Mouse (Mus musculus): ENCODE measurements at regions not wholly inside any gene's neighbourhood (a gene's known extent, or its start where the extent isn't known, plus 50 kb on each side); places are given as distances from the start of the nearest gene placed in this dataset.
"Not testable (repeated sequence)": the region's sequence is repeated elsewhere in the genome, so short reads cannot be mapped to it uniquely, and the experiment has no call there.

DNA sequence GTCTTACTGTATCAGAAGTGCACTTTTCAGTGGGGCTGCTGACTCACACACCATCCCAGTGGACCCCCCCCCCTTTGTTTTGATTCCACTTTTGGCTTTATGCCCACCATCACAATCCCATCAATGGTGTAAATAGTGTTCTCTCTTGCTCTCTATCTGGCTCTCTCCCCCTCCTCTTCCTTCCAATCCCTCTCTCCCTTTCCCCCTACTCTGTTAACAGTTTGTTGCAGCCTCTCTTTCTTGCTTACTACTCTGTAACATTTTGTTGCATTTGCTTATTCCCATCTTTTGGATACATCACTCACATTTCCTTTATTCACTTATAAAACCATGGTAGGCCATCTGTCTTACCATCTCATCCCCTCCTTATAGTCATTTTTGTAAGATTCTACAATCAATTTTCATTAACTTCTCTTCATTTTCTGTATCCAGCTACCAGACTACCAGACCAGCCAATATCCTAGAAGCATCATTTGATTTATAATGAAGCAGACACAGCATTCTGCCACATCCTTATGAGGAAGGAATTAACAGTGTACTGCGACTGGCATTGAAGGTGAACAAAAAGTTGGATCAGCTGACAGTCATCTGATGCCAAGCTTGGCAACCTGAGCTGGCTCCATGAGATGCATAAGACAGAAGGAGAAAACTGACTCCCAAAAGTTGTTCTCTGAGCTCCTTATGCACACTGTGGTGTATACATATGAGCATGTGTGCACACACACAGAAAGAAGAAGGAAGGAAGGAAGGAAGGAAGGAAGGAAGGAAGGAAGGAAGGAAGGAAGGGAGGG, 181.5 kb upstream of the Plcz1 start:
- DNase-seq, result no peak

DNA sequence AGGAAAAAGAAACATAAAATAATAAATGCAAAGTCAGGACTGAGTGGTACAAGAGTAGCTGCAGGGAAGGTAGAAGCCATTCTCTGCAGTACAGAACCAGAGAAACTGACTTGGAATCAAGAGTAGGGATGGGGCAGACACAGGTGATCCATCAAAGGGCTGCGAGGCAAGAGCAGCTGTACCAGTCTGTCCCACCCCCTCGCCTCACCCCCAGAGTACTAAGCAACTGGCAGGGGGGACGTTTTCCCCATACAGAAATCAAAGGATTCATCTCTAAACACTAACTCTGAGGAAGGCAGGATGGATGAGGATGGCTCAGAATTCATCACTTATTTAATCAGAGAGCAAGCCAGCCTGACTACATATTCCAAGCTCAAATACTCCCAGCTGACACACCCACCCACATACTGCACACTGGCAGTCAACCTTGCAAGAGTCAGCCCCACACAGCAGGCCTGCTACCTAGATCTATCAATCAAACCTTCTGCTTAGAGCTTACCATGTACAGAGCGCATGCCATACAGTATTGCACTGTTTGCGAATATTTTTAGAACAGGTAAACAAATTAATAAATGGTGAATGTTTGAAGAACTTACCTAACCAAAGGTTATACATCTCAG, 180.5 kb upstream of the Plcz1 start:
- DNase-seq, result no peak

DNA sequence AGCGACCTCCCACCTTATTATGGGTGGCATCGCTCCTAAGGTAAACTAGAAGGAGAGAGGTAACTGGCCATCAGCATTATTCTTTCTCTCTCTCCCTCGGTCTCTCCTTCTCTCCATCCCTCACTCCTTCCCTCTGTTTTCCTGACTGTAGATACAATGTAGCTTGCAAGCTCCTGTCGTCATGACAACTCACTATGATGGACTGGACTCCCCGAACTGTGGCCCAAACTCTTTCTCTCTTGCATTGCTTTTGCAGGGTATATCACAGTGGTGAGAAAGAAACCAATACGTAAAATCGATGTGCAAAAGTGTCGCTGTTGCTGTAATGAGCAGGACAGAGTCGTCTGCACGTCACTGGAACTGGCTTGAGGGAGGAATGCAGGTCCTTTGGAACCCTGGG, 177.5 kb upstream of the Plcz1 start:
- DNase-seq, result no peak

DNA sequence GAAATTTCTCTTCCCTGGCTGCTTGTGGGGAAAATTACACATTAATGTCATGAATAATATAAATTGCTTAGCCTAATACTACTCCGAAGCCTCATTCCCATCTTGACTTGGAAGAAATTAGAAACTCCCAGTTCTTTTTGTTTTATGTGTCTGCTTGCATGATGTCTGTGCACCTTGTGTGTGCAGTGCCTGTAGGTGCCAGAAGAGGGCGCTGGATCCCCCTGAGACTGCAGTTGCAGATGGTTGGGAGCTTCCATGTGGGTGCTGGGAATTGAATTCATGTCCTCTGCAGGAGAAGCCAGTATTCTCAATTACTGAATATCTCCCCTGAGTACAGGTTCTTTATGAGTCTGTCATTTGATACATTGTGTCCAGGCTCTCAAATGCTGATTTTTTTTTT, 171.1 kb upstream of the Plcz1 start:
- DNase-seq, result no peak

DNA sequence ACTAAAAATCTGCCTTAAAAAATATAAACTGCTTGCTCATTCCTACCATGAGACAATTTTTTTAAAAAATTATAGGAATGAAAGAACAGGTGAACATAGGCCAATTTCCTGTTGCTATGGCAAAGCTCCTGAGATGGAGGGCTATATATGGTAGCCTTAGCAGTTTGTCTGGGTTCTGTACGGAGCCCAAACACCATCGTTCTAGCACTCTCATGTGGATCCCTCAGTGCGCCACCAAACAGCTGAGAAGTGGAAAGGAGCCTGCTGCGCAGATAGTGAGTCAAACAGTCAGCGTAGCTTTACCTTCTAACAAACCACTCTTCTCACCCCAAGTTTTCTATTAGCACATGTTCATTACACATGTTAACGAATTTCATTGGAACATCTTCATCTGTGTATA, 168.9 kb upstream of the Plcz1 start:
- DNase-seq, result no peak

DNA sequence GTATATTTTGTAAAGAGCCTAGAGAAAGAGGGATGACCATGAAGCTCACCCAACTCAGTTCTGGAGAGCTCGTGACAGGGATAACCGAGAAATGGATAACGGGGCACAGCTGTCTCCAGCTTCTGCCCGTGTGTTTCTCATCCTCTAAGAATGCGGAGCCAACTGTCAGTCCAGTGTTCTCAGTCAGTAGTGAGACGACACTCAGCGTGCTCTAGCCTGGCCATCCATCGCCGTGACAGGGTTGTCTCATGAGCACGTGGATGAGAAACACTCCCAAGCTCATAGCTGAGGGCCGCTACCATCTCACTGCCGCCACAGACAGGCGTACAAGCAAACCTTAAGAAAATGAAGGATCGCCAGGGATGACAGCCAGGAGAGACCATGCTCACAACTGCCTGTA, 167.8 kb upstream of the Plcz1 start:
- no peak for DNase-seq

DNA sequence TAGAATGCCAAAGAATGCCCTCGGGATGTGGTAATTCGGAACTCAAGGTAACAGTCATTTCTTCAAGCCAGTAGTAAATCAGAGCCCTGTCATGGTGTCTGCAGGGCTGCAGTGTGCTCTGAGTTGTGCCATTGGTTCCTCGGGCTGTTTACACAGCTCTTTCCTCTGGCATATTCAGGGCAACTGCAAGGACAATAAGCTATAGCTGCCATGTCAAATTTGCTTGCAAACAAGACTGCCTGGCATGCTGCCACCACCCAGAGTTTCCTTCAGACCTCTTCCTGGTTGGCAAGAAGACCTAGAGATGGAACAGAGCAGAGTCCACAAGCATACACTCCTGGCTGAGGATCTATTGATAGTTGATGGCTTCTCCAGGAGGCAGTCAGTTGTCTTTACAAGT, 167.1 kb upstream of the Plcz1 start:
- DNase-seq, result peak; percentile 86

DNA sequence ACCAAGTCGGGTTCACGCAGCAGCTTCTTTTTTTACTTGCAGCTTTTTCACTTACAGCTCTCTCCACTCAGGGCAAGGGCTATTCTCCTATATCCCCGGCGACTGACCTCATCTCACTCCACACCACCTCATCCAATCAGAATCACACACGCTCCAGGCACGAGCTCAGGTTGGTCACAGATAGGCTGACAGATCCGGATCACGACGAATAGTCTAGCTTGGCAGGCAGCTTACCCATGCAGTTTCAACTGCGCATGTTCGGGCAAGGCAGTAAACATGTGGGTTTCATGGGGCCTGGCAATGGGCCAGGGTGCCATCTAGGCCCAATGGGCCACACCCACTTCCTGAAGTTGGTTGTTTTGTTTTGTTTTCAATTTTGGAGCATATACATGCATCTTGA, 165.4 kb upstream of the Plcz1 start:
- not testable (repeated sequence) for DNase-seq

DNA sequence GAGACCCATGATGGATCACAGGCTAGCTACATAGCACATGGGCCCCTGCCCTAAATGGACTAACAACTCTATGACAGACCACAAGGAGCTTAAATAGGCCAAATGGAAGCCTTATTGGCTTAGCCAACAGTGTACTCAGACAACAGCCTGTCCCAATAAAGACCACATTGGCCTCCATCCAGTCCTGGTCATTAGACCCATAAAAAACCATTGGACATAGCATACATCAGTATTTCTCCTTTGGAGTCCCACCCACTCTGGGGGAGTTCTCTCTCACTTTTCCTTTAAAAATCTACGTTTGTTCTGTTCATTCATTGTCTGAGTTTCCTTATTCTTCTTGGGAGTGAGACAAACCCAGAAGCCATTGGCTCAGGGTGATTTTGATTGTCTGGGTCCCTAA, 160.1 kb upstream of the Plcz1 start:
- no peak for DNase-seq

DNA sequence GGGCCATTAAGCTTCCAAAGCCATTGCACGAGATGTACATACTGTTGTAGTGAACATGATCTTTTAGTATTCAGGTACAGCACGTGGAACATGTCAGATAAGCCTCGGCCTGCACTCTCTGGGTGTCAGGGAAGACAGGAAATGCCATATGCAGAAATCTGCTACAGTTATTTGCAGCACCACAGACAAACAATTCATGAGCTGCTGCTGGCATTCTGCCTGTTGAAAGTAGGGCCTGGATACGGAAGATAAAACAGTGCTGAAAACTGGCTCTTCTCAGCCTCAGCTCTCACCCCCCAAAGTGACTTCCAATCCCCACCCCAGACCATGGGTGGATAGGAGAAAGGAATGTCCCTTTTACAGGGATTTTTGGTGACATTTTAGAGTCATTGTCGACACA, 159.1 kb upstream of the Plcz1 start:
- no peak for DNase-seq

DNA sequence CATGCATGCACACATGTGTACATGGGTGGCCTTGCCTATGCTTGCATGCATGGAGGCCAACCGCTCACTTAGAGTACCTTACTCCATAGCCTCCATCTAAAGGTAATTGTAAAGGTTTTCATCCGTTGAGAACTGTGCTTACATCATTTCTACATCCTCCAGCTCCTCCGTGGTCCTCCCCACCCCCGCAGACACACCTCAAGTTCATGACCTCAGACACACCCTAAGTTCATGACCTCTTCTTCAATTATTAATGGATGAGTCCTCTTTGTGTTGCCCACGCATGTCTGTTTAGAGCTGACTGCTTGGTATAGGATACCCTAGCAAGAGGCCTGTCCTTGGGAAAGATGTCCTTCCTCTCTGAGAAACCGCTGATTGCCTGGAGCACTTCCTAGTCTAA, 156.8 kb upstream of the Plcz1 start:
- no peak for DNase-seq

DNA sequence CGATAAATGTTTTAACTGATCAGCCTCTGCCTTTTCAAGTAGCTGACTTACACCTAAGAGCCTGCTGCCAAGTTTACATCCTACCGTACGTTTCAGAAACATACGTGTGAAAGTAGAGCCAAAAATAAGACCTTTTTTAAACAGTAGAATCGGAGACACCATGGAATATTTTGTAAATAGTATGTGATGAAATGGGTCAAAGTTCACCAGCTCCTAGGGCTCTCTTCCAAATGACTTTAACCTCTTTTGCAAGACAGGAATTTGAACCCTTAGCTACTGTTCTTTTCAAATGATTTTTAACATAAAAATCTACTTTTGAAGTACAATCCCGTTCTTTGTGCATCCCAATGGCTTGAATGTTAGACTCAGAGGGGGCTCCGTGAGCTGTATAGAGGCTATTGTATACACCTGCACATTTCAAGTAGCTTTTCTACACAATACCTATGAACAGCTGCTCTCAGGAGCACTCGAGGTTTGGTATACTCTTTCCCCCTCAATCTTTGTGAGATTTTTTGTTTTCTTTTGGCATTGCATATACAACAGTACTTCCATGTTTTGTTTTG, 155.9 kb upstream of the Plcz1 start:
- no peak for DNase-seq

DNA sequence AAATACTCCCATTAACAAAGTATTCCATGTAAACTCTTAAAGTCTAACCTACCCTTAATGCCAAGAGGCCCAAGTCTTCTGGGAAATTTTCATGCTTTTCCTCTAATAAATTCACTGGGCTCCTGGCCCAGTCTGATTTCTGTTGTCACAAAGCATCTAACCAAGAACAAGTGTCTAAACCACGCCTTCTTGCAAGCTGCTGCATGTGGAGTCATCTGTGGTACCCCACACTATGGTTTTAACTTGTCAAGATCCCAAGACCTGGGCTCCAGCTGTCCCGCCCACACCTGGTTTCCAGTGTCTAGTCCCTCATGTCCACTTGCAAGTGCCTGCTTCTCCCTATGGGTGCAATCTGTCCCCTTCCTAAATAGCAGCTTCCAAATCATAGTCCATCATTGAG, 153.0 kb upstream of the Plcz1 start:
- no peak for DNase-seq

DNA sequence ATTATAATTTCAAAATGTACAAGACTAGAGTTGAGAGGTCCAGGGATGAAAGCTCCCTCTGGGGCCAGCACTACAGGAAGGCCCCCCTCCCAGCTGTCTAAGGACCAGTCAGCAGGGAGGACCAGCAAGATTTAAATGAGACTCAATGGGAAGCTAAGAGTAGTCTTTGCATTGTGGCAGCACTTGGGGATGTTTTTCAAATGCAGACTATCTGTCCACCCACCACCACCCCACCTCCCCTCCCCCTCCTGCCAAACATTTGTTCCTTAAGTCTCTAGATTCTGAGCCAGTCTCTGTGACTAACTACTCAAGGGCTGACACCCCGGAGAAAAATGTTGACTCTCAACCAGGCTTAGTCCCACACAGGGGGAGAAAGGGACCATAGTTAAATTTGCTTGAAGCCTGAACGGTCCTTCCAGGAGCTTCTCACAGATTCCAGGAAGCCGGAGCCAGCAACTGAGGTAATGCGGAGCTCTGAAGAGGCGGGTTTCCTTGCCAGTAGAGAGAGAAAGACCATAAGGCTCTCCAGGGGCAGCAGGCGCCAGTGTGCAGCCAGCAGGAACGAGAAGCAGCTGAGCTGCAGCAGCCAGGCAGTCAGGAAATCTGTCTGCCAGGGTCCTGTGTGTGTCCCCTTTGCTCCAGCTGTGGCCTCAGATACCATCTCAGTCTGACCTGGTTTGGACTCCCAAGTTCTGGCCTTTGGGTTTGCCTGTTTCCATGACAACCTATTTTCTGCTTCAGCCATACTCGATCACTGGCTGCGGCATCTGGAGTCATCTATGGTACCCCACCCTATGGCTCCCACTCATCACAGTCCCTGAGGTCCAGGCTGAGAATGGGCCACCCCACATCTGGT, 152.1 kb upstream of the Plcz1 start:
- peak; percentile 19 for DNase-seq

DNA sequence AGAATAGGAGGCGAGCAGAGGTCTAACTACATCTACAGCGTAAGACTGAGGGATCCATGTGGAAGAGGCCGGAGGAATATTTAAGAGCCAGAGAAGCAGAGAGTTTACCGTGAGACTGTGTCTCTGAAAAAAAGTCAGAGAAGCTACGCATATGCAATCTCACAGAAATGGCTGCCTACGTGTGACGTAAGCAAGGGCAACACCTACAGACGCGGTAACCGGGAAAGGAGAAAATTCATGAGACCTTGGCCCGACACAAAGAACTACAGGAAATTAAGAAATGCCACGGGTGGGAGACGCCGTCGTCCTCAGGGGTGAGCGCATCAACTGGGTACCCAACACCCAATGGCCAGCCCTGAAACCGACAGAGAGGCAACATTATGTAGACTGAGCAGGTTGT, 151.3 kb upstream of the Plcz1 start:
- DNase-seq, result no peak

DNA sequence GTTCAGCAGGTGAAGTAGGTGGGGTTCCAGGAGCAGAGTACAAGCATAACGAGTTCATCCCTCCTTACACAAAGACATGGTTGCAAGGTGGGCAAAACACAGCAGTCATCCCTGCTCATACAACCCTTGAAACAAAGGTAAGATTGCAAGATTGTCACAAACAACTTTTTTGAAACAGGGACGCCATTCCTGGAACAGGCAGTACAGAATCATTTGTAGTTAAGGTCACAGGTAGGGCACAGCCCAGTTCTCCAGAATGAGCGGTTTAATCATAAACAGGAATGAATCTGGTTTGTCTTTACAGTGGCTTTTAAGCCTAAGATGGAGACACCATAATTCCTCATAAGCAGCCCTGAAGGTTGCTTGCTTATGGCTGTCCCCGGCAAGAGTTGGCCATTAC, 150.1 kb upstream of the Plcz1 start:
- no peak for DNase-seq

DNA sequence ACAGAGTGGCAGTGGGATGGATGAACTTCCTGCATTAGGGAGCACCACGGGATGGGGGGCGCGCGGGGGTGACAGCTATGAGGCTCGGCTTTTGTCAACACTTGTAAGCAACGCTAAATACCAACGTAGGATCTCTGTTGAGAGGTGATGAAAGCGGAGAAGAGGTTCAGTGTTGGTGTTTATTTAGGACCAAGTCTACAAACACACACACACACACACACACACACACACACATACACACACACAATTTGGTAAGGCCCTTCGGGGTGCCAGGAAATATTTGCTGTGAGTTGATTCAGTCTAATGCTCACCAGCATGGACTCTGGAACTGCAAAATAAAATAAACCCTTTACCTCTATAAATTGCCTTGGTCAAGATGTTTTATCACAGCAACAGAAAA, 148.3 kb upstream of the Plcz1 start:
- no peak for DNase-seq

DNA sequence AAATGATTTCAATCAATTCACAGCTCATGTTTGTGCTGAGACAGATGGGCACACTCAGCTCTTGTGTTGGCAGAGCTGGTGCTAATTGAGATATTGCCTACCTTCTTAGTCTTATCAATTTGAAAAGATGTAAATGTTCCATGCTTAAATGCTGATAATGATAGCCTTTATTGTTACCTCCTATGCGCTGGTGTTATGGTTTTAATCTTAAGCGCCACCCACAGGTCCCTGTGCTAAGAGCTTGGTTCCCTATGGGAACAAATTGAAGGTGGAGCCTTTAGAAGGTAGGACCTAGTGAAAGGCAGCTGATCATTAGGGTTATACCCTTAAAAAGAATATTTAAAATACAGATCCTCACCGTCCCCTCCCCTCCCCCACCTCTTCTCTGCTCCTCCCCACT, 146.5 kb upstream of the Plcz1 start:
- no peak for DNase-seq

DNA sequence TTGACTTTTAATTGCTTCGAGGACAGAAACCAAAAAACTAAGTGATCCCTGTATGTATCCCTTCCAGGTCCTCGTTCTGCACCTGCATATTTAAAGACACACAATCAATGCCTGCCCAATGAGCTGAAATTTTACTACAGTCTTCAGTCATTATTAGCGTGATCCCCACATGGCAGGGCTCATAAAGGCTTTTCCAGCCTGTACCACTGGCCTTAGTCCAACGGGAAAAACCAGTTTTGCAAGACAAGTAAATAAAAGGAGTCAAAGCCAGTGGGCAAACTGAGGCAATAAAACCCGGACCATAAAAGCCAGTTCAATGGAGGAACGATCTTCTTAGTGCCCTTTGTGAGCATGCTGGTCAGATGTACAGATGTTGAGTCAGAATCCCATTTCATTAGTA, 145.8 kb upstream of the Plcz1 start:
- no peak for DNase-seq

DNA sequence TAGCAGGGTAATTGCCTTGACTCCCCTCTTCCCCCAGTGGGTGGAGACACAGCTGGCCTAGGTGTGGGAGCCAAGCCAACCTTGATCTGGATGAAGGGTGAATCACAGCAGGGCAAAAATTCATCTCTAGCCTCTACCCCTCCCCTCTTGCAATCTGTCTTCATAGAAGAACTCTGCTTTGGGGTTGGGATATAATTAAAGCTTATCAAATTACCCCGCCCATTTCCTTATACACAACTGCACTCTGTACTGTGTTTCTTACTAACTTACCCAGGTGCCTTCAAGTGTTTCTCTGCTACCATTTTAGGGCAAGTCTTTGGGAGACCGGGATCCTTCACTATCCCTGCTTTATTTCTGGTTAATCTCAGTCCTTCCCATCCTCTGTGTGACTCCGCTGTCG, 138.7 kb upstream of the Plcz1 start:
- no peak for DNase-seq

DNA sequence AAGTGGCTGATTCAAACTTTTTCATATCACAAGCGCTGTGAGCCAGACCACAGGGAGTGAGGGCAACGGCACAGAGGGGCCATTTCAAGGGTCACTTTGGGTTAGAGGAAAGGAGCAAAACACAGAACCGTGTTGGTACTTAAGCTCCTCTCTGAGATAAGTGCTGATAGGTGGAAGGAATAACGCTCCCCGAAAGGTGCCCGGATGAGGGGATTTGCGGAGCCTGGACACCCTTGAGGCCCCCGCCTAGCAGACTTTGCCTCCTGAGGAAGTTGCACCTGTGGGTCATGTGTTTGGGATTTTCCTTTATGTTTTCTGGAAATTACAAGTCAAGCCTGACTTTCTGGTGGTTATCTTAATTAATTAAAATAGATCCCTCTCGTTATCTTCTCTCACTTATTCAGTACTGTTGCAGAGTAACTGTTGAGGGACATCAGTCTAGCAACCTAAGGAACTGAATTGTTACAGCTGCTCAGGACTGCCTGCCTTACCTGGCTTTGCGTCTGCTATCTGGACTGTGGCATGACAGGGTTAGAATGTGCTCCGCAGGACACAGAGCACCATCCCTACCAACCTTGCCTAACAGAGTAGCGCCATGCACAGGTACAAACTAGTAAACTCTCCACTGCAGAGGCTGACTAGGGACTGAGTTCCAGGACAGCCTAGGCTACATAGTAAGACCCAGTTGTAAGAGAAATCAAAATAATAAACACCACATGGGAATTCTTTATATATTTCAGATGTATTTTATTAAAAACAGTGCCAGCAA, 137.4 kb upstream of the Plcz1 start:
- no peak for DNase-seq

DNA sequence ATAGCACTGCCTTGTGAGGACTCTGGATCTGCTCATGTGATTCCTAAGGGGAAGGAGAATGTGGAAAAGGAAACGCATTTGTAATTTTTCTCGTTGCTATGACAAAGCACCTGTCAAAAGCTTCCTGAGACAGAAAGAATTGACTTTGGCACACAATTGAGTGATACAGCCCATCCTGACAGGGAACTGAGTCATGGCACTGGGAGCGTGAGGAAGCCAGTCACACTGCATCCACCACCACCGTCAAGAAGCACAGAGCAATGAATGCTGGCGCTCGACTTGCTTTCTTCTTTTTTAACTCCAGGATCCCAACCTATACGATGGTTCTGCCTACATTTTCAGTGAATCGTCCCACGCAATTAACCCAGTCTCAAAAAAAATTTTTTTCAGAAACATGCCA, 131.5 kb upstream of the Plcz1 start:
- DNase-seq, result no peak
